Mouse (Mus musculus) frontal cortex, adult (tissue): Measurements from ENCODE around the gene Ccdc137.

Experiments used
- ATAC-seq: cut with Nextera tagmentation; 2 replicates; pipeline ENCODE4 v1.9.2; 2017; ENCODE audit warnings: mild to moderate bottlenecking, moderate library complexity, mixed read lengths; ENCODE audit not compliant: low TSS enrichment

Ccdc137 gene

DNA sequence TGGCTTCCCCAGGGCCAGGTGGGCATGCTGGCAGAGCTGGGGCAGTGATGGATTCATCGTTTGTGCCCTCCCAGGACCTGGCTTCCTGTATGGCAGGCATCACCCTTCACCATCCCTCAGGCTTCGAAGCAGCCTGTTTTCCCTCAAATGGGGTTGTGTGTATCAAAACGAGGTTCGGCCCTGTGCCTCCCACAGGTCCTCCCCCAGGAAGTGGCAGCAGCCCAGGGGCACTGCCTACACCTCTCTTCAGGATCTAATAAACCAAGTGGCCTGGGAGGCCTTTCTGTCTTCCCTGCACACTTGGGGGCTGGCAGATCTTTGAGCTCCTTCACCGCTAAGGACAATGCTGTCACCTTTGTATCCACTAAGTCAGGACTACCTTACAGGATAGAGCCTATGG lies 41.0 kb downstream of the Ccdc137 start:
- ATAC-seq, result no peak

DNA sequence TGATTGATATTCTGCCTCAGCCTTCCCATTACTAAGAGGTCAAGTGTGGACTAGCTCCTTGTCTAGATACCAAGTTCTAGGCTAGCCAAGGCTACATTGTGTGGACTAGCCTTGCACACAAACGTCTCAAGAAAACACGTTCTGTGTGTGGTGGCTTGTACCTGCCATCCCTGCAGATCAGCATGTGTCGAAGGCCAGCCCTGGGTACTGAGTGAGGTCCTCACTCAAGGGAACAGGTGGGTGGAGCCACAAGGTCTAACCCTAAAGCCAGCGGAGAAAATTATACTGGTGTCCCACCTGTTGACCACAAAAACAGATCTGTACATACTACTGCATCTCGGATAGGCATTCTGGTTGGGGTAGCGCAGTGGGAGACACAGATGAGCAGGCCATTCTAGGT lies 42.0 kb downstream of the Ccdc137 start:
- ATAC-seq, result no peak

DNA sequence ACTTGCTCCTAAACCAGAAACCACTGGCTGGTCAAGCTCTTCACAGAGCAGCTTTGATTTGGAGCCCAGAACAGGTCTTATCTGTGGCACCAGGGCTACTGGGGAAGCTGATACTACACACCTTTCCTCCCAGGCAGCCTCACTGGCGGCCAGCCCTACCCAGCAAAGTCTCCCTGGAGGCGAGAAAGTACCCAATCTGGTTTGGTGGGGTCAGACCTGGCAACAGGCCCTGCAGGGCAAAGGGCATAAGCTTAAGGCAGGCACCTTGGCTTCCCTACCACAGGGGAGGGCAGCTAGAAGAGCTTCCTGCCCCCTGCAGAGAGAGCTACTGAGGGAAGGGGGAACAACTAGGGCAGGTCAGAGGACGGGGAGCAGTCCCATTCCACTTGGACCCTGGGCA lies 42.4 kb downstream of the Ccdc137 start:
- ATAC-seq, result no peak

DNA sequence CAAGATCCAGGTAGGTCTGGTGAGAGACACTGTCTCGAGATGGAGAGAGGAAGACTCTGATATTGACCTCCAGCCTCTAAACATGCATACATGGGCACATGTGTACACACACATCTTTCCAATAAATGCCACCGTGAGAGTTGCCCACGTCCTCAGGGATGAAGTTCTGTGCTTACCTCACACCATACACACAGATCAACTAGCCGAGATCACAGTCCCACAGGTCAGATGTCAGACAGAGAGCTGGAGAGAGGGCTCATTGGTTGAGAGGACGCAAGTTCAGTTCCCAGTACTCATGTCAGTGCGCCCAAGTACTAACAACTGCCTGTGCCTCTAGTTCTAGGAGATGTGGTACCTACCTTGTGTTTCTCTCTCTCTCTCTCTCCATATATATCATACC lies 43.1 kb downstream of the Ccdc137 start:
- no peak for ATAC-seq

DNA sequence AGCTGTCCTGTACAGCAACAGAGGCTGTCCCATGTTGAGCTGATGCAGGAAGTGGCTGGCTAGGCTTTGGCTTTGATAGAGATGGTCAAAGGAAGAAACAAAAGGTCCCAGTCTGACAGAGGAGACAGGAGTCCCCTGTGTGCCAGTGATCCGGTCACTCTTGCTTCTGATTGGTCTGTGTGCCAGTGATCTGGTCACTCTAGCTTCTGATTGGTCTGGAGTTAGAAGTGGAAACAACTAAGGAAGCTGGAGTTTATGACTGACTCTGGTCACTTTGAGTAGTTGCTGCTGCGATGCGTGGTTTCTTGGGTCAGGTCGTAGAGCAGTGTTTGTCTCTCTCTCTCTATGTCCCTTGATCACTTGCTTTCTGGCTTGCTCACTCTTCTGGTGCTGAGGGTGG lies 43.8 kb downstream of the Ccdc137 start:
- ATAC-seq, result no peak

DNA sequence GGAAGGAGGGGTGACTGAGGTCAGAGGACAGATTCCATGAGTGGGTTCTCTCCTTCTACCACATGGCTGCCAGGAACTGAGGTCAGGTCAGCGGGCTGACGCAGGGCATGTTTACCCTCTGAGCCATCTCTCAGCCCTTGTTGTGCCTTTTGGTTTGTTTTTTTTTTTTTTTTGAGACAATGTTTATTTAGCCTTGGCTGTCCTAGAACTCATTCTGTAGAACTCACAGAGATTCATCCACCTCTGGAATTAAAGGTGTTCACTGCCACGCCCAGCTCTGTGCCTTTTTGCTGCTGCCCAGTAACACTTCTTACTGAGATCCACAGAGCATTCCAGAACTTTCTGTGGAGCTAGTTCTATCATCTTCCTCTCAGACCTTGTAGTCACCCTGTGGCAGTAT lies 47.7 kb downstream of the Ccdc137 start:
- no peak for ATAC-seq

DNA sequence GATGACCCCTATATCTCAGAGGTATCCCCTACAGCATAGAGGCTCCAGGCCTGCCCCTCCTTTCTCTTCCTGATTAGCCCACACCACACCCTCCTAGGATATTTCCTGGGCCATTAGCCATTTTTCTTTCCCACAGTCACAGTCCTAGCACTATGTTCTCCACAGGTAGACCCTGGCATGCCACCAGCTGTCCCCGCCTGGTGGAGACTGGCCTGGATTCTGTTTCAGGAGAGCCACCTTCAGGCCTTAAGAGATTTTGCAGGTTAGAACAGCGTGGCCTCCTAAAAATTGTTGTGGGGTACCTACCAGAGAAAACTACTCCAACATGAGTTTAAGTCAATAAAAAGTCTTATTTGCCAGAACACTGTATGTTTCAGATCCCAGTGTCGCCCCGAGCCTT lies 49.0 kb downstream of the Ccdc137 start:
- no peak for ATAC-seq

DNA sequence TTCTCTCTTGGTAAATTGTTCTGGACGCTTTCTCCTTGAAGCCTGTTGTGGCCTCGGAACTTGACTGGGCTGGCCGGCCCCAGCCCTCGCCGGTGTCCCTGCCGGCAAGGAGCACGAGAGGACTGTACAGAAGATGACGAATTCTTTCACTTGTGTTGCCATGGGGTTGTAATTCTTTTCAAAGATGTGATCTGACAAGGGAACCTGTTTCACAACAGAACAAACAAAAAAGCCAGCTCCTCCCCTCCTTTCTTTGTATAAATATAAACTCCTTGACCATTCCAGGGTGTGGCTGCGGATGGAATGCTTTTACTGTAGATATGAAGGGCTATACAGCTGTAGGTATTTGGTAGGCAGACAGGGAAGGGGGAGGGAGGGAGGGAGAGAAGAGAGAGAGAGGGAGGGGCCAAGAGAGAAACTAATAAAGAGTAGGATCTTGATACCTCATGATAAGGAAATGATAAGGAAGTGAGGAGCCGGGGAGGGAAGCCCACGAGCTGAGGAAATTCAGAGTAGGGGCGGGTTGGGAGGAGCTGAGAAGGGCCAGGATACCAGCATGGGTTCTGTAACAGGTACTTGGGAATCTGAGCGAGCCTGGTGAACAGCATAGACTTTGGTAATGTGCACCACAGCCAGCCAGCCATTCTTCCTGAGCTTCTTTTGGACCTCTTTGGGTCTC lies 49.8 kb downstream of the Ccdc137 start:
- ATAC-seq, result no peak

DNA sequence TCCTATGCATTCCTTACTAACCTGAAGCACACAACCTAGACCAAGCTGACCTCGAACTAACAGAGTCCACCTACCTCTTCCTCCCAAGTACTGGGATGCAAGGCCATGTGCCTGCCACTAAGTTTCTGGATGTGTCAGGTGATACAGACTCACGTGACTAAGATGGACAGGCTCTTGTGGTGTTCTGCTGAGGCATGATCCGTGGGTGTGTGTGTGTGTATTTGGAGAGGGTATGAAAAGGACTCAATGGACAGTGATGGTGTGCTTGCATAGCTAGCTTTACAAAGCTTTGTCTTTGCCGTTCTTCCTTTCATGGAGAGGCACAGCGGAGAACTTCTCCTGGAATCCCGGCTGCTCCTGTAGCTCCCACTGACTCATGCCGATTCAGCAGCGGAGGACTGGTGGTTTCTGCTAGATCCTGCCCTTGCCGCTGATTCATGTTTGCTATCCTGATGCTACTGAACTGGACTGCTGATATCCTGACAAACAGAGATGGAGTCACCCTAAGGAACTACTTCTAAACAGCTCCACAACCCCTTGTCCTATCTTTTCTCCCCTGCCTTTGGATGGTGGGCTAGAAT lies 50.5 kb downstream of the Ccdc137 start:
- ATAC-seq, result no peak

DNA sequence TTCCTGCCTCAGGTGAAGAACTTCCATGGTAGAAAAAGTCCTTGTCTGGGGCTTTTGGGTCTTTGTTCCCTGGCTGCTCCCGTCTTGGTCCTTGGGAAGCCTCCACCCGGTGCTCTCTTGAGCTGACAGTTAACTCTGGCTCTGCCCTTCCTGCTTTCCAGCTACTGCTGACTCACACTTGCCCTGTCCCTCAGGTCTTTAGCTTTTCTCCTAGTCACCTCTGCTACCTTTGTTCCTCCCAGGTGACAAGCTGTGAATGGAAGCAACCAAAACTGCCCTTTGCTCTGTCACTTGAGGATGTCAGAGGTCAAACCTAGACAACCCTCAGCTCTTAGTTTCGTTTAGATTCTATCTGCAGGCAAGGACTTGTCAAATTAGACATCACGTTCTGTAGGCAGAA lies 52.0 kb downstream of the Ccdc137 start:
- ATAC-seq, result no peak

DNA sequence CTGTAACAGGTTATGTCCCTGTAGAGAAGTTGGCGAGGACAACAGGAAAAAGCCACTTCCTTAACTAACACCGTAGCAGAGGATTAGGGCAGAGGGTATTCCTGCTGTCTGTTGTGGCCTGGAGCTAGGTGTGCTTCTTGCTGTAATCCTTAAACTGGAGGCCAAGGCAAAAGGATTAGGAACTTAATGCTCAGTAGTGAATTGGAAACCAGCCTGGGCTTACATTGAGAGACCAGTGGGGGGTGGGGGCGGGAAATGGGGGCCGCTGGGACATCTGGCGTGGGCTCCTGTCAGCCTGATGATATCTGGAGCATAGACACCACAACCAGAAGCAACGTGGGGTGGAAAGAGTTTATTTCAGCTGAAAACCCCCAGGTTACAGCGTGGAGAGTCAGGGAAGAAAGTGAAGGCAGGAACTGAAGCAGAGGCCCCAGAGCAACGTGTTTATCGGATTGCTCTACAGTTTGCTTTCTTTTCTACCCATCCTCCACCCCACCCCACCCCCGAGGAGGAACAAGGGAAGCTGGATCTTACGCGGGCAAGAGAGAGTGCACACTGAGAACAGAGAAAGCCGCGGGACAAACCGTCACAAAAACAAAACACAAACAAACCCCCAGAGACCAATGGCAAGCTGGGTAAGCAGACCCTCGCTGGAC lies 52.6 kb downstream of the Ccdc137 start:
- no peak for ATAC-seq

DNA sequence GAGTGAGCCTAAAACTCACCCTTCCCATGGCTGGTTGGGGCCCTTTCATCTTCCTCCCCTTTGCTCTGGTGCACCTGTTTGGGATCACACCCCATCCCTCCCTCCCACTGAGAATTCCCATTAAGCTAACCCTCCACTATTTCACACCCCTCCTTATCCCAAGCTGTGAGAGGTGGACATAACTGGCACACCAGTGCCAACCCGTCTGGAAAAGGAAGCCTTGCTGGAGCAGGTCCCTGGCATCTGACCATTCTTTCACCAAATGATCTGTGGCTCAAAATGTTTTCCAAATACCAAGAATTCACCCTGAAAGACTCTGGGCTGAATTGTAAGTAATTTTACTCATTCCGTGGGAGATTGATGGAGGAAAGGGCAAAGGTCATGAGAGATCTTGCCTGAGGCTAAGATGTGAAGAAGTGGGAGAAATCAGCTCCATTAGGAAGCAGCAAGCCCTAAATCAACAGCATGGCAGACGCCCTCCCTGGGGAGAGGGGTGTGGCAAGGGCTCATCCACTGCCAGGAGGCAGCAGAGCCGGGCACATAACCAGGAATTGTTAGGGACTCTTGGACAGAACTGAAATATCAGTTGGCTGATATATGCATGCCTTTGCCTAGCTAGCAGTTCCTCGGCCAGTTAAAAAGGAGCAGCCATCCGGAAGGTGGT lies 55.0 kb downstream of the Ccdc137 start:
- ATAC-seq, result no peak
